Mouse (Mus musculus): ENCODE data around the gene Ttll7.

Gene Ttll7

DNA sequence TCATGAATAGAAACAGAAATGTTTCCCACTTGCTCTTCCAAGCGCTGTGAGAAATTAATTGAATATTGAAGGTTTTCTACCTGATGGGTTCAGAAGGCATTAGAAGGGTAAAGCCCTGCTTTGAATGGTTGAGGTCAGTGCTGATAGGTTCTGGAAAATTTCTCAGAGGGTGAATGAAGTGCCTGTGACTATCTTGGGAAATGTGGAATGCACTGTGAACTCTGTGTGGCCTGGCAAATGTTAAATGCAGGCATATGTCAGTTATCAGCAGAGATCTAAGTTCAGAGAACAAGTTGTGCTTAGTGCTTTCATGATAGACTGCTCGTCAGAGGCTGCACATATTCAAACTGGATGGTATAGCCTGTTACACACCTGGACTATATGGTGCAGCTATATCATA lies 147.0 kb downstream of the Ttll7 start:
- DNase-seq (ENCODE audit: low spot score), result no peak

DNA sequence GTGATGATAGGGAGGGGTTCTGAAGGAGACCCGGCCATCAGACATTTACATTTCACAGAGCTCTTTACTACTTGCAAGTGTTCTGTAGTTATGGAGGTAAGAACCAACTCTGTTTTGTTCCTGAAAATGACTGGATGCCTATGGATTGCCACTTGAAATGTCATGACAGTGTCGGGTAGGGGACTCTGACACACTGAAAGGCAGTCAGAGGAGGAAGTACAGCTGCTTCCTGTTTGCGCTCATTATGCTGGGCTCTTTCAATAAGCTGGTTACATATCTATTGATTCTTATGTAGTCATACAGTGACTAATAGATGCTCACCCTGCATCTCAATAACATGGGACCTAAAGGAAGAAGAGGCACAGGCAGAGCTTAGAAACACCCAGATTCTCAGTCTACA lies 148.8 kb downstream of the Ttll7 start:
- no peak for DNase-seq (ENCODE audit: low spot score)

DNA sequence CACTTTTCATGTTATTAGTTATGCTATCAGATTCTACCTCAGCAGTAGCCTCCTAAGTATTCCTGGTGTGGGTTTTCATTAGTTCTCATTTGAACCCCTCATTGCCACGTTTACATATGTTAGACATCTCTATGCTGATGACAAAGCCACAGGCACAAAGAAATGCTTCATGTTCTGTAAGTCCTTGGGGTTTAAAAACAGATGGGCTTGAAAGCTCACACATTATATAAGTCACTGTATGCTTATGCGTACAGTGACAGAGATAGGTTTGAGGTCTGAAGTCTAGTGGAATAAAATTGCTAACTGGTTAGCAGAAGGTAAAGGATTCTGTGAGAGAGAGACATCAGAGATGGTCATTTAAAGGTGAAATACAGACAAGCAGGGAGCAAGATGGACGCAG lies 149.4 kb downstream of the Ttll7 start:
- DNase-seq (ENCODE audit: low spot score), result no peak

DNA sequence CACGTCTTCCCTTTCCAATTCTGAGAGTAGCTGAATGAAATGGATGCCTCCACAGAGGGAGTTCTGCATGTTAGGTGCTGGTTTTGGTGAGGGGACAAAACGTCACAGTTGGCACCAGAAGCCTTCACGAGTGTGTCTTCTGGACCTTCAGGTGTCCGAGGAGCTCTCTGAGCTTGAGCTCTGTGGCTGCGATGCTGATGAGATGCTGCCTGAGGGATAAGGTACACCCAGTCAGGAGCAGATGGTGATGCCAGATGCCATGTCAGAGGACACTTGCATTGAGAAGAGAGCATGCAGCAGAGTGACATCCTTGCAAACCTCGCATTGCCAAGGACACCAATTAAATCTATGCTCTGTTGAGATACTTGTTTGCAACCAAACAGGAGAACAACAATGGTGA lies 164.3 kb downstream of the Ttll7 start:
- DNase-seq (ENCODE audit: low spot score), result no peak

DNA sequence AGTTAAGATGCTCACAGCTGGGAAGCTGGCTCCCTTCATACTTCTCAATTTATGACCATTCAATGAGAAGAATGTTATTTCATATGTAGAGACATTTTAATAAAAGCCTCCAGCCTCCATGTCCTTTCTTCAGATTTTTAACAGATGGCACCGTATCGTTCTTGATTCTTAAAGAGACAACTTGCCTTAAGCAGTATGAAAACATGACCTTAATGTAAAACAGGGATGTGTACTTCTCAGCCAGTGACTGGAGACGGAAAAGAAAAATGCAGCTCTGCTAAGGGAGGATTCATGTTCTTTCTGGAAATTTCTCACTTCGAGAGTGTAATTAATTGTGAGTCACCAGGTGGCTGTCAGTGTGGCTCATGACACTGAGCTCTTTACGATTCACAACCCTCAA lies 167.3 kb downstream of the Ttll7 start:
- no peak for DNase-seq (ENCODE audit: low spot score)

DNA sequence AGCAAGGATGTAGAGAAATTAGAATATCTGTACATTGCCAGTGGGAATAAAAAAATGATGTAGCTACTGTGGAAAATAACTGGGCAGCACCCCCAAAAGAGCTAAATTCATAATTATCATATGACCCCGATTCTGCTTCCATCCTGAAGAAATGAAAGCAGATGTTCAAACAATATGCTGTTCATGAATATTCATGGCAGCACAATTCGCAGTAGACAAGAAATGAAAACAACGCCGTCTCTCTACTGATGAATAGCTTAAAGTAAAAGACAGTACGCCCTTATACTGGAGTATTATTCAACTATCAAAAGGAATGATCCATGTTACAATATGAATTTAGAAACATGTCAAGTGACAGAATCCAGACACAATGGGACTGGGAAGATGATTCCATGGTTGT lies 174.1 kb downstream of the Ttll7 start:
- DNase-seq (ENCODE audit: low spot score), result no peak

DNA sequence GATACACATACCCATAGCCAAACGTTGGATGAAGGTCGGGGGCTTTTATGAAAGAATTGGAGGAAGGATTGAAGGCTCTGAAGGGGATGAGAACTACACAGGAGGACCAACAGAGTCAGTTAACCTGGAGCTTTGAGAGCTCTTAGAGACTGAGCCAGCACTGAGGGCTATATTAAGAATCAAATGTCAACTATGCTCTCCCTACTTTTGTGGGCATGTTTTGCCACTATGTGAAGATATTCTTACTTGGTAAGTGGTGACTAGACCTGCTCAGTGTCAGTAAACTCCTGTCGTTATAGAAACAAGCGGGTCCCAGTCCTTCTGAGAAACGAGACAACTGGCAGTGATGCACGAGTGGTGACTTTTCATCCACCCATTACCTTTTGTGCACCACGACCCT lies 176.2 kb downstream of the Ttll7 start:
- no peak for DNase-seq (ENCODE audit: low spot score)

DNA sequence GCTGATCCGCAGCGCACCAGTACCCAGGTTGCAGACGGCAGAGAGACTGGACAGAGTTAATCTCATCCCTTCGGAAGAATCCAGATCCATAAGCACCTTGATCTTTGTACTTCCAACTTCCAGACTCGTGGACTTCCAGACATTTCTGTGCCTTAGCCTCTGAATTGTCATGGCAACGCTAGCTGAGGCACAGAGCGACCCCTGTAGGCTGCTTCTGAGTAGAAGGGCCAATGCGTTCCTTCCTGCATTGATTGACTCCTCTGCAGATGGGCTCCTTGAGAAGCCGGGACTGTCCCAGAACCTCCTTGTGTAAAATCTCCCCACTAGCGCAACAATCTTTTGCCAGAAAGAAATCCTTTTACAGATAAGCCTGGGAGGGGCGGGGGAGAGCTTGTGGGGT lies 177.6 kb downstream of the Ttll7 start:
- no peak for DNase-seq (ENCODE audit: low spot score)

DNA sequence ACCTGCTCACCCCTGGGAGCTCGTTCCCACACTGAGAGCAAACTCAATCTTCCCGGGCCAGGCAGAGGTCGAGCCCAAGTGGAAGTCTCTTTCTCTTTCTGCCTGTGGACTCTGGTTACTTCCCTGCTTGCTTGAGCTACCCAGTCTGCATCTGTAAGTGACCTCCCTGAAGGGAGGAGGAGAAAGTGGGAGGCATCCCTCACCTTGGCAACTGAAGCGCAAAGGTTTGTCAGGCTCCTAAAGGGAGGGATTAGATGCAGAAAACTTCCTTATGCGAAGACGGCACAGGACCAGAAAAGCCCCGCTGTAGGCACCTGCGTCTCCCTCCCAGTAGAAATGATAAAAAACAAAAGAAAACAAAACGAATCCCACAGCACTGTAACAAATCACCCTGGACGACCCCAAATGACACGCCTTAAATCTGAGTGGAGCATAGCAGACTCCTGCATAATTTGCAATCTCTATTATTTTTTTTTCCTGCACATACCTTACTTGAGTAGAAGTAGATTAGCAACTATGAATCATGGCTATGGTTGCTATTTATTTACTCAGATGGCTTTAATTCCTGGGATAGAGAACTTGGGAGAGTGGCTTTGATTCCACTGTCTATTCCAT lies 178.2 kb downstream of the Ttll7 start:
- no peak for DNase-seq (ENCODE audit: low spot score)

Measured in ovary, postnatal 14 days (tissue).